ENCODE assay signal across 17 mouse cellular contexts in genomic region chr10:84604335-84604734, GRCm38 (mm10).
"Had no signal": no experiment of that assay in that cellular context is flagged by ENCODE, and none has a peak within 500 bp of the region (broad histone marks: within the 10 kb centered on the region; RNA-seq: fewer than 3 reads in every experiment).

No protein-coding gene starts in this region.

- ATAC-seq: hindbrain, embryonic 16.5 days; inflammation-experienced regulatory T-cells, adult 6 months; intestine, embryonic 15.5 days; intestine, postnatal 0 days; liver, embryonic 12.5 days had no signal

- DNase-seq: gastrocnemius, postnatal 14 days; gastrocnemius, postnatal 36 days; heart, adult 18-20 months; heart, postnatal 14 days; heart, postnatal 36 days; kidney, adult 18-20 months; kidney, adult 8-10 months; kidney, postnatal 14 days; kidney, postnatal 36 days; layer of hippocampus, adult 9-11 months; layer of hippocampus, postnatal 36 days; left cerebral cortex, postnatal 4 days had no signal
